ENCODE assay signal across 17 mouse cellular contexts in genomic region chr2:137756220-137756619, GRCm38 (mm10).
DNase-seq lines count a peak whose midpoint lies in the region; ATAC-seq and TF ChIP-seq lines count a peak whose summit lies in the region.
"Had no signal": no experiment of that assay in that cellular context is flagged by ENCODE, and none has a peak within 500 bp of the region (broad histone marks: within the 10 kb centered on the region; RNA-seq: fewer than 3 reads in every experiment).

No protein-coding gene starts in this region.

- no peak overlapping the region for H3K4me3 ChIP-seq in heart, embryonic 12.5 days
- H3K4me3 ChIP-seq in lung, embryonic 15.5 days = no peak overlapping the region
- no peak overlapping the region for H3K4me3 ChIP-seq in lung, postnatal 0 days (ENCODE audit: low read depth, low read length)
- no peak overlapping the region for H3K4me3 ChIP-seq in embryonic facial prominence, embryonic 11.5 days (ENCODE audit: low read depth, low read length)
- H3K4me3 ChIP-seq in stomach, embryonic 14.5 days (ENCODE audit: low read depth, low read length) = no peak overlapping the region
- H3K4me3 ChIP-seq: heart, embryonic 10.5 days; hindbrain, embryonic 15.5 days; limb, embryonic 12.5 days; stomach, embryonic 15.5 days had no signal

- no peak overlapping the region for H3K27ac ChIP-seq in heart, embryonic 12.5 days (ENCODE audit: poor library complexity, severe bottlenecking)
- 0 out of 2 replicates have a peak overlapping the region, but pooled peaks have one; percentile 16 for H3K27ac ChIP-seq in lung, embryonic 15.5 days
- H3K27ac ChIP-seq in lung, postnatal 0 days (ENCODE audit: low read length) = no peak overlapping the region
- no peak overlapping the region for H3K27ac ChIP-seq in embryonic facial prominence, embryonic 11.5 days (replicated peaks; ENCODE audit: low read depth, low read length)
- no peak overlapping the region for H3K27ac ChIP-seq in stomach, embryonic 14.5 days (ENCODE audit: low read length)
- H3K27ac ChIP-seq: heart, embryonic 10.5 days; hindbrain, embryonic 15.5 days; limb, embryonic 12.5 days; macrophage; stomach, embryonic 15.5 days had no signal

- TF ChIP-seq EP300 in lung, postnatal 0 days (IDR thresholded peaks at IDR 0.05) = no peak

- H3K9ac ChIP-seq in heart, embryonic 12.5 days = no peak overlapping the region
- H3K9ac ChIP-seq in lung, embryonic 15.5 days = no peak overlapping the region
- no peak overlapping the region for H3K9ac ChIP-seq in lung, postnatal 0 days (replicated peaks; ENCODE audit: low read depth)
- no peak overlapping the region for H3K9ac ChIP-seq in embryonic facial prominence, embryonic 11.5 days (replicated peaks; ENCODE audit: low read length)
- H3K9ac ChIP-seq in stomach, embryonic 14.5 days (replicated peaks; ENCODE audit: low read depth, low read length) = 0 out of 2 replicates have a peak overlapping the region, but pooled peaks have one; percentile 10
- H3K9ac ChIP-seq: hindbrain, embryonic 15.5 days; limb, embryonic 12.5 days; stomach, embryonic 15.5 days had no signal

- WGBS in heart, embryonic 12.5 days = 14% methylated on average over 3 of the region's 3 CpGs
- WGBS in lung, embryonic 15.5 days = 11% methylated on average over 3 of the region's 3 CpGs
- WGBS in lung, postnatal 0 days = 10% methylated on average over 3 of the region's 3 CpGs
- 4% methylated on average over 3 of the region's 3 CpGs for WGBS in embryonic facial prominence, embryonic 11.5 days
- 13% methylated on average over 3 of the region's 3 CpGs for WGBS in stomach, embryonic 14.5 days

- TF ChIP-seq CTCF in lung, postnatal 0 days (IDR thresholded peaks at IDR 0.05) = no peak

- no peaks in the 10 kb centered on the region for H3K9me3 ChIP-seq in heart, embryonic 12.5 days (replicated peaks)
- H3K9me3 ChIP-seq in lung, embryonic 15.5 days = no peaks in the 10 kb centered on the region
- no peaks in the 10 kb centered on the region for H3K9me3 ChIP-seq in lung, postnatal 0 days (ENCODE audit: low read length)
- H3K9me3 ChIP-seq in embryonic facial prominence, embryonic 11.5 days (replicated peaks; ENCODE audit: control insufficient read depth, low read length) = no peaks in the 10 kb centered on the region
- no peaks in the 10 kb centered on the region for H3K9me3 ChIP-seq in stomach, embryonic 14.5 days (ENCODE audit: control insufficient read depth, low read depth, low read length)
- H3K9me3 ChIP-seq: heart, embryonic 10.5 days; hindbrain, embryonic 15.5 days; limb, embryonic 12.5 days; stomach, embryonic 15.5 days had no signal

- H3K36me3 ChIP-seq in heart, embryonic 12.5 days = no peaks in the 10 kb centered on the region
- H3K36me3 ChIP-seq in lung, embryonic 15.5 days = no peaks in the 10 kb centered on the region
- H3K36me3 ChIP-seq in lung, postnatal 0 days (ENCODE audit: insufficient read depth, low read length) = no peaks in the 10 kb centered on the region
- H3K36me3 ChIP-seq in embryonic facial prominence, embryonic 11.5 days (replicated peaks; ENCODE audit: control insufficient read depth, insufficient read depth, low read depth, low read length) = no peaks in the 10 kb centered on the region
- no peaks in the 10 kb centered on the region for H3K36me3 ChIP-seq in stomach, embryonic 14.5 days (ENCODE audit: control insufficient read depth, insufficient read depth, low read length)
- H3K36me3 ChIP-seq: heart, embryonic 10.5 days; hindbrain, embryonic 15.5 days; limb, embryonic 12.5 days; stomach, embryonic 15.5 days had no signal

- no peak for ATAC-seq in heart, embryonic 12.5 days (ENCODE audit: insufficient number of reproducible peaks, low FRiP score)
- no peak for ATAC-seq in lung, embryonic 15.5 days (ENCODE audit: borderline replicate concordance, extremely low read depth, low FRiP score, low TSS enrichment)
- ATAC-seq in lung, postnatal 0 days = no peak
- no peak for ATAC-seq in embryonic facial prominence, embryonic 11.5 days (replicated peaks; ENCODE audit: insufficient number of reproducible peaks, low FRiP score, low TSS enrichment, low read depth)
- ATAC-seq in stomach, embryonic 14.5 days (ENCODE audit: insufficient number of reproducible peaks, insufficient read depth, low FRiP score, low read depth) = no peak

- DNase-seq in heart, postnatal 36 days = no peak
- DNase-seq in lung, postnatal 0 days (ENCODE audit: low spot score) = no peak
- peak; percentile 1 for DNase-seq in embryonic facial prominence, embryonic 11.5 days (ENCODE audit: low spot score)
- no peak for DNase-seq in spleen, postnatal 14 days (ENCODE audit: low spot score in 2 of 2)
- no peak for DNase-seq in spleen, adult 12 weeks (ENCODE audit: low spot score)
- DNase-seq: adrenal gland, adult 2 months; cerebellum, adult 9-11 months; kidney, postnatal 25 days; right cerebral cortex, postnatal 14 days had no signal

- intact Hi-C loops in heart, postnatal 36 days (cut with DNase I) = no loop called here

- H3K4me1 ChIP-seq in heart, embryonic 12.5 days (replicated peaks) = peaks cover 4% of the 10 kb centered on the region; the same call in 1 of the 2 replicates
- peaks cover 21% of the 10 kb centered on the region for H3K4me1 ChIP-seq in lung, embryonic 15.5 days
- H3K4me1 ChIP-seq in lung, postnatal 0 days (ENCODE audit: insufficient read depth, low read depth, low read length) = peaks cover 4% of the 10 kb centered on the region; the same call in 1 of the 2 replicates
- no peaks in the 10 kb centered on the region for H3K4me1 ChIP-seq in embryonic facial prominence, embryonic 11.5 days (ENCODE audit: control insufficient read depth, insufficient read depth, low read length)
- H3K4me1 ChIP-seq in stomach, embryonic 14.5 days (ENCODE audit: control insufficient read depth, insufficient read depth, low read length) = peaks cover 12% of the 10 kb centered on the region; the same call in 1 of the 2 replicates

- H3K27me3 ChIP-seq in heart, embryonic 12.5 days (replicated peaks) = no peaks in the 10 kb centered on the region
- H3K27me3 ChIP-seq in lung, embryonic 15.5 days = no peaks in the 10 kb centered on the region
- no peaks in the 10 kb centered on the region for H3K27me3 ChIP-seq in lung, postnatal 0 days (replicated peaks; ENCODE audit: insufficient read depth, low read length)
- H3K27me3 ChIP-seq in embryonic facial prominence, embryonic 11.5 days (ENCODE audit: control insufficient read depth, insufficient read depth, low read length) = no peaks in the 10 kb centered on the region
- H3K27me3 ChIP-seq in stomach, embryonic 14.5 days (ENCODE audit: control insufficient read depth, insufficient read depth, low read length) = no peaks in the 10 kb centered on the region
- H3K27me3 ChIP-seq: hindbrain, embryonic 15.5 days; limb, embryonic 12.5 days; stomach, embryonic 15.5 days had no signal

- H3K4me2 ChIP-seq in heart, embryonic 12.5 days = peak overlapping the region; percentile 18; the same call in 1 of the 2 replicates
- H3K4me2 ChIP-seq in lung, embryonic 15.5 days = no peak overlapping the region
- no peak overlapping the region for H3K4me2 ChIP-seq in lung, postnatal 0 days (replicated peaks; ENCODE audit: low read depth, low read length)
- no peak overlapping the region for H3K4me2 ChIP-seq in embryonic facial prominence, embryonic 11.5 days (ENCODE audit: low read depth, low read length)
- H3K4me2 ChIP-seq in stomach, embryonic 14.5 days (replicated peaks; ENCODE audit: low read depth, low read length) = no peak overlapping the region
- H3K4me2 ChIP-seq: hindbrain, embryonic 15.5 days; limb, embryonic 12.5 days; stomach, embryonic 15.5 days had no signal
